In genomic region chr10:86786083-86786482, GRCm38 (mm10) we compare ENCODE assay signal across 29 mouse cellular contexts. TPM values are rescaled to one million over a fixed set of nuclear protein-coding genes. Genes with fewer than 3 reads are reported as not detected.
"Had no signal": no experiment of that assay in that cellular context is flagged by ENCODE, and none has a peak within 500 bp of the region (broad histone marks: within the 10 kb centered on the region; RNA-seq: fewer than 3 reads in every experiment).

No protein-coding gene starts in this region.

- H3K9me3 ChIP-seq: lung, embryonic 15.5 days; midbrain, embryonic 10.5 days; midbrain, embryonic 12.5 days; neural tube, embryonic 13.5 days; neural tube, embryonic 15.5 days had no signal

- H3K27me3 ChIP-seq: lung, embryonic 15.5 days; neural tube, embryonic 15.5 days had no signal

- DNase-seq: liver, postnatal 0 days; lung, adult 2 months; lung, postnatal 14 days; lung, postnatal 4 days; midbrain, embryonic 14.5 days; retina, postnatal 1 day; right cerebral cortex, adult 18-20 months; right cerebral cortex, postnatal 25 days; right cerebral cortex, postnatal 4 days; spleen, adult 18-20 months; thymus, adult 2 months; thymus, postnatal 25 days; thymus, postnatal 4 days had no signal

- H3K4me2 ChIP-seq: lung, embryonic 15.5 days; midbrain, embryonic 12.5 days; neural tube, embryonic 13.5 days; neural tube, embryonic 15.5 days had no signal

- H3K27ac ChIP-seq: lung, embryonic 15.5 days; midbrain, embryonic 10.5 days; midbrain, embryonic 12.5 days; neural tube, embryonic 13.5 days; neural tube, embryonic 15.5 days had no signal

- ATAC-seq: liver, postnatal 0 days; lung, postnatal 0 days; midbrain, embryonic 16.5 days had no signal

- H3K4me3 ChIP-seq: lung, embryonic 15.5 days; midbrain, embryonic 10.5 days; midbrain, embryonic 12.5 days; myocyte; neural tube, embryonic 13.5 days; neural tube, embryonic 15.5 days had no signal

- H3K36me3 ChIP-seq: lung, embryonic 15.5 days; midbrain, embryonic 10.5 days; midbrain, embryonic 12.5 days; neural tube, embryonic 13.5 days; neural tube, embryonic 15.5 days had no signal

- H3K9ac ChIP-seq: liver, postnatal 0 days; lung, embryonic 15.5 days; midbrain, embryonic 12.5 days; neural tube, embryonic 13.5 days; neural tube, embryonic 15.5 days had no signal

RNA-seq across cellular contexts. Expression of gene Gm49358, which starts 22.3 kb away (rescaled TPM):
- total RNA-seq: megakaryocyte, adult 5-6 weeks; megakaryocyte-erythroid progenitor cell, adult 5-6 weeks had no signal
- polyA plus RNA-seq: liver, postnatal 0 days; lung, adult 2 months; lung, embryonic 15.5 days; lung, postnatal 0 days; midbrain, embryonic 10.5 days; midbrain, embryonic 12.5 days; midbrain, embryonic 16.5 days; myocyte; neural tube, embryonic 11.5 days; neural tube, embryonic 13.5 days; neural tube, embryonic 15.5 days; small intestine, adult 2 months; stomach, embryonic 14.5 days; stomach, embryonic 16.5 days; testis, adult 2 months; thymus, adult 2 months; urinary bladder, adult 2 months had no signal
